Mouse (Mus musculus): Measurements from ENCODE around the gene Wdr4.

DNA sequence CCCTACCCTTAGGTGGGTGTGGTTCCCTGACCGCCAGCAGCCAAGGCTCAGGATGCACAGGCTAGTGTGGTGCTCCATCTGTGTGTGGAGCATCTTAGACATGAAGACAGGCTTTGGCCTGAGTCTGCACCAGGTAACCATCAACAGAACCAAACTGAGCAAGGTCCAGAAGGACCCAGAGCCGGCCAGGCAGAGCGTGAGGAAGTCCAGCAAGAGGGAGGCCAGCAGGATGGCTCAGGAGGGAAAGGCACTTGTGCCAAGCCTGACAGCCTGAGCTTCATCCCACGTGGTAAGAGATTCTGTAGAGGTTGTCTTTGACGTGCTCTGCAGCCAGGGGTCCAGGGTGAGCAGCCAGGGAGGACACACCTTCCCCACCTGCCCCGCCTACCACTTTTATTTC, 22.1 kb downstream of the Wdr4 start:
- TF ChIP-seq POLR2A (IDR thresholded peaks at IDR 0.05; ENCODE audit: borderline replicate concordance, extremely low read depth, low read depth, low read length) (no peak), CTCF (IDR thresholded peaks at IDR 0.05; ENCODE audit: insufficient read depth, low read length) (no peak)

Measured in lung, adult 2 months (tissue).